Mouse (Mus musculus) brain, embryonic 14.5 days (tissue): ENCODE results near the gene A730061H03Rik.

Experiments
- CTCF ChIP-seq: fragments of 200-500 bp; IDR thresholded peaks from 2 replicates; pipeline ENCODE4 v1.5.1; 2012; ENCODE audit warnings: inconsistent platforms, mild to moderate bottlenecking, moderate library complexity, borderline replicate concordance; ENCODE audit not compliant: insufficient read depth, insufficient read length; ENCODE audit errors: extremely low read depth
- POLR2A ChIP-seq: fragments of 200-500 bp; IDR thresholded peaks from 2 replicates; pipeline ENCODE4 v1.6.1; 2012; ENCODE audit warnings: mild to moderate bottlenecking, inconsistent platforms, borderline replicate concordance; ENCODE audit not compliant: poor library complexity, insufficient read depth, insufficient read length, severe bottlenecking; ENCODE audit errors: extremely low read depth

- TF ChIP-seq POLR2A, result no peak
- TF ChIP-seq CTCF, result no peak
These were observed 45.7 kb upstream of the A730061H03Rik start for GRCm38 (mm10) chr14:55605743-55606459.
